Mouse (Mus musculus) MEL (cell line): ENCODE results near the gene Fbll1. TPM values are rescaled to one million over a fixed set of nuclear protein-coding genes. Genes with fewer than 3 reads are reported as not detected.

Experiments used
- DNase-seq: peaks from one replicate; pipeline ENCODE4 v3.0.0; 2011; ENCODE audit warnings: low read depth, low spot score
- H3K27ac ChIP-seq: 2 replicates; pipeline ENCODE4 v1.5.1; 2012; ENCODE audit warnings: low read depth, mild to moderate bottlenecking, control low read depth, low read length, moderate library complexity; ENCODE audit not compliant: control insufficient read depth
- H3K27me3 ChIP-seq, 2 experiments: fragments of 150-350 bp in 1 of 2; sonication (generic) in 1 of 2; 2 replicates each; pipeline ENCODE4 v1.6.1; 2012; ENCODE audit warnings: low read length in 2 of 2, mild to moderate bottlenecking in 2 of 2, improper control_type of control experiment in 1 of 2, moderate library complexity in 1 of 2; ENCODE audit not compliant: insufficient read depth in 2 of 2, control insufficient read depth in 1 of 2
- H3K36me3 ChIP-seq, 2 experiments: 2 replicates each; pipeline ENCODE4 v1.6.1; 2012 to 2014; ENCODE audit warnings: low read length in 2 of 2, improper control_type of control experiment in 1 of 2, inconsistent platforms in 1 of 2, mild to moderate bottlenecking in 1 of 2; ENCODE audit not compliant: insufficient read depth in 2 of 2, control insufficient read depth in 1 of 2
- H3K4me1 ChIP-seq, 2 experiments: fragments of 150-350 bp in 1 of 2; sonication (generic) in 1 of 2; 2 replicates each; pipeline ENCODE4 v1.6.1; 2012; ENCODE audit warnings: low read length in 2 of 2, improper control_type of control experiment in 1 of 2, mild to moderate bottlenecking in 1 of 2; ENCODE audit not compliant: insufficient read depth in 2 of 2, control insufficient read depth in 1 of 2
- H3K4me3 ChIP-seq, 2 experiments: fragments of 150-350 bp in 1 of 2; sonication (generic) in 1 of 2; 2 replicates each; pipeline ENCODE4 v1.5.1; 2012; ENCODE audit warnings: low read depth in 2 of 2, low read length in 2 of 2, mild to moderate bottlenecking in 2 of 2, moderate library complexity in 2 of 2, control low read depth in 1 of 2, improper control_type of control experiment in 1 of 2; ENCODE audit not compliant: control insufficient read depth in 1 of 2, insufficient read depth in 1 of 2
- H3K79me2 ChIP-seq: 2 replicates; pipeline ENCODE4 v1.6.1; 2012; ENCODE audit warnings: mild to moderate bottlenecking, low read length, moderate library complexity; ENCODE audit not compliant: control insufficient read depth, poor library complexity, insufficient read depth
- H3K9ac ChIP-seq: 2 replicates; pipeline ENCODE4 v1.6.1; 2012; ENCODE audit warnings: low read depth, mild to moderate bottlenecking, control low read depth, low read length, moderate library complexity; ENCODE audit not compliant: control insufficient read depth, poor library complexity, severe bottlenecking
- H3K9me3 ChIP-seq: fragments of 150-350 bp; sonication (generic); replicated peaks from 2 replicates; pipeline ENCODE4 v1.6.1; 2012; ENCODE audit warnings: mild to moderate bottlenecking, low read length, improper control_type of control experiment, moderate library complexity; ENCODE audit not compliant: insufficient read depth
- CTCF ChIP-seq, 3 experiments: IDR thresholded peaks in 2 of 3; conservative IDR thresholded peaks in 1 of 3; 2 replicates each; pipeline ENCODE4 v1.5.1; 2011 to 2012; ENCODE audit warnings: low read length in 3 of 3, low read depth in 2 of 3, mild to moderate bottlenecking in 2 of 3, improper control_type of control experiment in 1 of 3, inconsistent platforms in 1 of 3, mixed read lengths in 1 of 3, moderate library complexity in 1 of 3; ENCODE audit not compliant: control insufficient read depth in 1 of 3, insufficient read depth in 1 of 3, poor library complexity in 1 of 3, severe bottlenecking in 1 of 3
- ETS1 ChIP-seq: IDR thresholded peaks from 2 replicates; pipeline ENCODE4 v1.6.1; 2012; ENCODE audit warnings: low read depth, mild to moderate bottlenecking, inconsistent platforms, low read length, improper control_type of control experiment, moderate library complexity
- GABPA ChIP-seq: IDR thresholded peaks from 2 replicates; pipeline ENCODE4 v1.6.1; 2012; ENCODE audit warnings: low read depth, mild to moderate bottlenecking, inconsistent platforms, low read length, improper control_type of control experiment, moderate library complexity
- JUND ChIP-seq: IDR thresholded peaks from 2 replicates; pipeline ENCODE4 v1.6.1; 2011; ENCODE audit warnings: low read depth, mild to moderate bottlenecking, improper control_type of control experiment, low read length
- MEF2A ChIP-seq: IDR thresholded peaks from 2 replicates; pipeline ENCODE4 v1.6.1; 2014; ENCODE audit warnings: low read depth, mild to moderate bottlenecking, inconsistent platforms, low read length, improper control_type of control experiment; ENCODE audit not compliant: poor library complexity, insufficient replicate concordance, severe bottlenecking; ENCODE audit errors: extremely low read depth
- MYC ChIP-seq: IDR thresholded peaks from 2 replicates; pipeline ENCODE4 v1.6.1; 2011; ENCODE audit warnings: low read depth, mild to moderate bottlenecking, low read length, improper control_type of control experiment, moderate library complexity
- NELFE ChIP-seq: IDR thresholded peaks from 2 replicates; pipeline ENCODE4 v1.6.1; 2011; ENCODE audit warnings: low read depth, low read length, improper control_type of control experiment
- NRF1 ChIP-seq: IDR thresholded peaks from 2 replicates; pipeline ENCODE4 v1.6.1; 2014; ENCODE audit warnings: low read depth, mild to moderate bottlenecking, inconsistent platforms, low read length, improper control_type of control experiment, moderate library complexity; ENCODE audit not compliant: poor library complexity, insufficient read depth, severe bottlenecking
- POLR2A ChIP-seq, 2 experiments: IDR thresholded peaks; 2 replicates each; pipeline ENCODE4 v1.6.1; 2011 to 2012; ENCODE audit warnings: low read length in 2 of 2, mild to moderate bottlenecking in 2 of 2, control low read depth in 1 of 2, improper control_type of control experiment in 1 of 2, low read depth in 1 of 2, moderate library complexity in 1 of 2; ENCODE audit not compliant: control insufficient read depth in 1 of 2, insufficient read depth in 1 of 2, poor library complexity in 1 of 2
- POLR2AphosphoS2 ChIP-seq: IDR thresholded peaks from 2 replicates; pipeline ENCODE4 v1.6.1; 2011; ENCODE audit warnings: low read length, improper control_type of control experiment
- RCOR1 ChIP-seq: IDR thresholded peaks from 2 replicates; pipeline ENCODE4 v1.6.1; 2012; ENCODE audit warnings: low read depth, mild to moderate bottlenecking, inconsistent platforms, low read length, improper control_type of control experiment
- TCF12 ChIP-seq: IDR thresholded peaks from 2 replicates; pipeline ENCODE4 v1.6.1; 2014; ENCODE audit warnings: low read depth, mild to moderate bottlenecking, inconsistent platforms, low read length, improper control_type of control experiment, moderate library complexity
- USF1 ChIP-seq: IDR thresholded peaks from 2 replicates; pipeline ENCODE4 v1.6.1; 2014; ENCODE audit warnings: low read depth, mild to moderate bottlenecking, inconsistent platforms, low read length, improper control_type of control experiment, moderate library complexity
- ZNF384 ChIP-seq: IDR thresholded peaks from 2 replicates; pipeline ENCODE4 v1.6.1; 2012; ENCODE audit warnings: low read depth, mild to moderate bottlenecking, inconsistent platforms, low read length, improper control_type of control experiment
- polyA plus RNA-seq, 2 experiments: library from polyadenylated mRNA; stranded (reverse) in 1 of 2; unstranded in 1 of 2; fragments of >175 nt in 1 of 2; fragments of >200 nt in 1 of 2; gene quantifications; 2 replicates each; pipeline versions ENCODE4 v1.2.1 to v1.2.4; 2012; ENCODE audit warnings: low replicate concordance in 2 of 2, low read depth in 1 of 2; ENCODE audit not compliant: insufficient read length in 2 of 2, insufficient read depth in 1 of 2, missing spikeins in 1 of 2
- total RNA-seq: library from RNA; depleted of rRNA; stranded (reverse); fragments of 300-350 nt; gene quantifications from 2 replicates; pipeline ENCODE4 v1.2.3, GENCODE M21; 2012

Gene Fbll1
- total and polyA plus RNA-seq, 3 experiments, result not detected

DNA sequence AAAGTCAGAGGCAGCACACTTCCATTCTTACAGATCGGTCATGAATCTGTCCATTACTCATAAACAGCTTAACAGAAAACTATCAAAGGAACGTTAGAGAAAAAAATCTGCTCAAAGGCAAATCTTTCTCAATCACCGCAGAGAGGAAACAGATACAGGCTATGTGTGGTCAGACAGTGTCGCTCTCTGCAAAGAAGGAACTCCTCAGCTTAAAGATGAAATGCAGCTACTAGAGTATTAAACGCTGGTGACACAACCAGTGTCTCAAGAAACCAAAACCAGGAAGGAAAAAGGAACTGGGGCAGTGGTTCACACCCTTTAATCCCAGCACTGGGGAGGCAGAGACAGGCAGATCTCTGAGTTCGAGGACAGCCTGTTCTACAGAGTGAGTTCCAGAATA, 29.0 kb upstream of the Fbll1 start:
- H3K27me3 ChIP-seq, result no peaks in the 10 kb centered on the region
- no peak overlapping the region for H3K9ac ChIP-seq
- no peak for DNase-seq
- H3K27ac ChIP-seq, result no peak overlapping the region
- TF ChIP-seq NELFE, result no peak
- TF ChIP-seq RCOR1, result peak; percentile 68
- TF ChIP-seq POLR2AphosphoS2, result peak; percentile 15
- H3K36me3 ChIP-seq, result peaks cover 19 to 70% of the 10 kb centered on the region in 2 experiments
- peaks cover 5 to 11% of the 10 kb centered on the region in 2 experiments; a peak in 3 of 4 replicates for H3K4me1 ChIP-seq
- H3K9me3 ChIP-seq, result no peaks in the 10 kb centered on the region
- peaks cover 25% of the 10 kb centered on the region for H3K79me2 ChIP-seq
- no peak overlapping the region for H3K4me3 ChIP-seq

GRCm38 (mm10) chr11:35816316-35816715, 17.6 kb upstream of the Fbll1 start:
- no peaks in the 10 kb centered on the region for H3K4me1 ChIP-seq
- H3K79me2 ChIP-seq, result no peaks in the 10 kb centered on the region

DNA sequence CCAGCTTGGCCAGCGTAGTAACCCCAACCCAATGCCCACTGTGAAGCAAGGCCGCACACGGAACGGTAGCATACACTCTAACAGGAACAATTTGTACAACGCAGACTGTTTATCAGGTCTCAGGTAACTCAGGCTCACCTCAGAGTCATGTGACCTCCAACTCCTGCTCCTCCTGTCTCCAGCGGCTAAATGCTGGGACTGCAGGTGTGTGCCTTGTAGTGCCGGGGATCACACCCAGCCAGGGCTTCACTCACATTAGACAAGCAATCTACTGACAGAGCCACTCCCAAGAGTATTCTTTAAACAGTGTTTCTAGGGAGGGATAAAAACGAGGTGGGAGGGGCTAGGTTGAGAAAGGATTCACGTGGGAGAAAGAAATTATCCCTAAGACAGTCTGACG, 12.8 kb upstream of the Fbll1 start:
- Histone ChIP-seq H3K27ac (no peak overlapping the region), H3K79me2 (no peaks in the 10 kb centered on the region), H3K4me1 (no peaks in the 10 kb centered on the region), H3K9me3 (no peaks in the 10 kb centered on the region), H3K4me3 (no peak overlapping the region), H3K9ac (no peak overlapping the region), H3K36me3 (peaks cover 0 to 68% of the 10 kb centered on the region in 2 experiments; a peak in 2 of 4 replicates), H3K27me3 (no peaks in the 10 kb centered on the region)
- TF ChIP-seq USF1 (peak; percentile 32; the same call in 1 of the 2 replicates), TCF12 (no peak)
- DNase-seq, result no peak

More at GRCm38 (mm10) chr11:35816316-35816715, 17.6 kb upstream of the Fbll1 start:
- TF ChIP-seq POLR2A (IDR thresholded peaks at IDR 0.05; ENCODE audit: control insufficient read depth in 1 of 2, insufficient read depth in 1 of 2, low read depth in 1 of 2, low read length in 2 of 2, poor library complexity in 1 of 2) (no peak), MYC (no peak), ETS1 (no peak), POLR2AphosphoS2 (no peak), JUND (no peak), CTCF (IDR thresholded peaks at IDR 0.05 in 2 of 3, conservative IDR thresholded peaks at IDR 0.05 in 1 of 3; ENCODE audit: control insufficient read depth in 1 of 3, insufficient read depth in 1 of 3, low read depth in 2 of 3, low read length in 3 of 3, poor library complexity in 1 of 3, severe bottlenecking in 1 of 3) (no peak), MEF2A (no peak), ZNF384 (no peak), GABPA (no peak), NRF1 (no peak), USF1 (no peak)
- TF ChIP-seq, all 39 proteins: peak for 0
- H3K27me3 ChIP-seq, result no peaks in the 10 kb centered on the region
- no peak for DNase-seq
- no peak overlapping the region for H3K27ac ChIP-seq
- H3K36me3 ChIP-seq, result peaks cover 0 to 80% of the 10 kb centered on the region in 2 experiments; a peak in 2 of 4 replicates
- no peaks in the 10 kb centered on the region for H3K9me3 ChIP-seq
- no peak overlapping the region for H3K9ac ChIP-seq
- H3K4me3 ChIP-seq, result no peak overlapping the region
